Mouse (Mus musculus) forebrain, embryonic 10.5 days (tissue): ENCODE results near the gene Timm17a. TPM values are rescaled to one million over a fixed set of nuclear protein-coding genes. Genes with fewer than 3 reads are reported as not detected.

ENCODE experiments used
- DNase-seq: peaks from one replicate; pipeline ENCODE4 v3.0.0-alpha.2; 2017; ENCODE audit warnings: low spot score; ENCODE audit errors: extremely low spot score
- H3K27ac ChIP-seq: fragments of 300-500 bp; sonication (generic); 2 replicates; pipeline ENCODE4 v1.5.1; 2016; ENCODE audit warnings: mild to moderate bottlenecking
- H3K27me3 ChIP-seq: fragments of 300-500 bp; sonication (generic); 2 replicates; pipeline ENCODE4 v1.6.1; 2016; ENCODE audit warnings: mild to moderate bottlenecking; ENCODE audit not compliant: poor library complexity, severe bottlenecking
- H3K36me3 ChIP-seq: fragments of 300-500 bp; sonication (generic); replicated peaks from 2 replicates; pipeline ENCODE4 v1.6.1; 2016; ENCODE audit warnings: mild to moderate bottlenecking, moderate library complexity
- H3K4me1 ChIP-seq: fragments of 300-500 bp; sonication (generic); 2 replicates; pipeline ENCODE4 v1.6.1; 2016
- H3K4me3 ChIP-seq: fragments of 300-500 bp; sonication (generic); 2 replicates; pipeline ENCODE4 v1.5.1; 2016; ENCODE audit warnings: mild to moderate bottlenecking, moderate library complexity
- H3K9me3 ChIP-seq: fragments of 300-500 bp; sonication (generic); 2 replicates; pipeline ENCODE4 v1.6.1; 2016; ENCODE audit warnings: mild to moderate bottlenecking, moderate library complexity
- WGBS: fragments of 180-500 bp; shearing (Covaris S2); methylation state at CpG from one replicate; pipeline ENCODE4 v1.1.7; 2016; 5-methylcytosine and 5-hydroxymethylcytosine counted together
- polyA plus RNA-seq: library from polyadenylated mRNA; unstranded; fragments of >200 nt; fragmentation: Nextera tagmentation; extraction: Ambion mirVana; gene quantifications from 2 replicates; pipeline ENCODE4 v1.2.1, GENCODE M21; 2016

Timm17a gene
- polyA plus RNA-seq, 1 experiment from 2014 or later, result 197 TPM

GRCm38 (mm10) chr1:135323367-135323901 is 9.9 kb upstream of the Timm17a start:
- Histone ChIP-seq H3K9me3 (no peaks in the 10 kb centered on the region), H3K27ac (no peak overlapping the region), H3K27me3 (peaks cover 13% of the 10 kb centered on the region; the same call in 1 of the 2 replicates), H3K4me1 (peaks cover 16% of the 10 kb centered on the region), H3K36me3 (no peaks in the 10 kb centered on the region), H3K4me3 (no peak overlapping the region)
- 88% methylated on average over 7 of the region's 7 CpGs for WGBS
- DNase-seq, result no peak

DNA sequence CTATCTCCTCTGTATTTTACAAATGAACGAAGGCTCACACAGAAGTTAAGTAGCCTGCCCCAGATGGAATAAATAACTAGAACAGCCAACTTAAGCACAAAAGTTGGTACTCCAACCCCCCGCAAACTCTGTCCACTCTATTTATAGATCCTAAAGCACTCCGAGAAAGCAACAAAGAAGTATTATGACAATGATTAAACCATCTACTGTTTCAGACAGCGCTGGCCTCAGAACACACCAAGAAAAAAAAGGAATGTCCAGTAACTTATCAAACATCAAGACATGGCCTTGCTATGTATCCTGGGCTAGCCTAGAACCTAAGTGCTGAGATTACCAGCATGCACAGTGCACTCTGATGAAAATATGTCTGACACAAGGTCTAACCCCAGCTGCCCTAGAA is 1.4 kb downstream of the Timm17a start:
- WGBS, result 94% methylated on average over 4 of the region's 4 CpGs
- no peak for DNase-seq
- H3K36me3 ChIP-seq, result peaks cover 38% of the 10 kb centered on the region

GRCm38 (mm10) chr1:135311356-135311755 is 2.2 kb downstream of the Timm17a start:
- peaks cover 24% of the 10 kb centered on the region for H3K4me1 ChIP-seq
- no peak overlapping the region for H3K4me3 ChIP-seq
- DNase-seq, result no peak
- peaks cover 47% of the 10 kb centered on the region for H3K36me3 ChIP-seq
- no peak overlapping the region for H3K27ac ChIP-seq
- H3K27me3 ChIP-seq, result no peaks in the 10 kb centered on the region
- no peaks in the 10 kb centered on the region for H3K9me3 ChIP-seq
- 79% methylated on average over 6 of the region's 6 CpGs for WGBS

More for the DNA sequence above, 1.4 kb downstream of the Timm17a start:
- Histone ChIP-seq H3K9me3 (no peaks in the 10 kb centered on the region), H3K27me3 (no peaks in the 10 kb centered on the region), H3K27ac (no peak overlapping the region), H3K4me3 (peak overlapping the region; percentile 94), H3K4me1 (peaks cover 24% of the 10 kb centered on the region)

GRCm38 (mm10) chr1:135290908-135291307 is 22.7 kb downstream of the Timm17a start:
- WGBS, result 88% methylated on average over 5 of the region's 5 CpGs

GRCm38 (mm10) chr1:135286311-135286710 is 27.3 kb downstream of the Timm17a start:
- Histone ChIP-seq H3K4me3 (no peak overlapping the region), H3K36me3 (peaks cover 6% of the 10 kb centered on the region), H3K4me1 (peaks cover 28% of the 10 kb centered on the region), H3K27ac (no peak overlapping the region), H3K27me3 (no peaks in the 10 kb centered on the region), H3K9me3 (no peaks in the 10 kb centered on the region)
- WGBS, result 88% methylated on average over 2 of the region's 2 CpGs
- no peak for DNase-seq

More at GRCm38 (mm10) chr1:135290908-135291307, 22.7 kb downstream of the Timm17a start:
- DNase-seq, result no peak
- H3K4me1 ChIP-seq, result no peaks in the 10 kb centered on the region
- no peak overlapping the region for H3K4me3 ChIP-seq
- no peak overlapping the region for H3K27ac ChIP-seq
- no peaks in the 10 kb centered on the region for H3K9me3 ChIP-seq
- no peaks in the 10 kb centered on the region for H3K27me3 ChIP-seq
- peaks cover 37% of the 10 kb centered on the region for H3K36me3 ChIP-seq

- peak within 1 kb of the TSS; percentile 88 for H3K4me3 ChIP-seq
- H3K27me3 ChIP-seq, result no peaks in the 10 kb centered on the region
- no peaks in the 10 kb centered on the region for H3K9me3 ChIP-seq
- WGBS, result under 1% methylated on average over 39 of the region's 39 CpGs
- peak; percentile 82 for DNase-seq
- H3K27ac ChIP-seq, result peak within 1 kb of the TSS; percentile 95
- H3K4me1 ChIP-seq, result peaks cover 28% of the 10 kb centered on the region
- peaks cover 23% of the 10 kb centered on the region for H3K36me3 ChIP-seq
Observed at GRCm38 (mm10) chr1:135283826-135284291, 29.7 kb downstream of the Timm17a start, which contains the start of gene Rnpep. Rnpep (minus strand) TSS chr1:135284084.

DNA sequence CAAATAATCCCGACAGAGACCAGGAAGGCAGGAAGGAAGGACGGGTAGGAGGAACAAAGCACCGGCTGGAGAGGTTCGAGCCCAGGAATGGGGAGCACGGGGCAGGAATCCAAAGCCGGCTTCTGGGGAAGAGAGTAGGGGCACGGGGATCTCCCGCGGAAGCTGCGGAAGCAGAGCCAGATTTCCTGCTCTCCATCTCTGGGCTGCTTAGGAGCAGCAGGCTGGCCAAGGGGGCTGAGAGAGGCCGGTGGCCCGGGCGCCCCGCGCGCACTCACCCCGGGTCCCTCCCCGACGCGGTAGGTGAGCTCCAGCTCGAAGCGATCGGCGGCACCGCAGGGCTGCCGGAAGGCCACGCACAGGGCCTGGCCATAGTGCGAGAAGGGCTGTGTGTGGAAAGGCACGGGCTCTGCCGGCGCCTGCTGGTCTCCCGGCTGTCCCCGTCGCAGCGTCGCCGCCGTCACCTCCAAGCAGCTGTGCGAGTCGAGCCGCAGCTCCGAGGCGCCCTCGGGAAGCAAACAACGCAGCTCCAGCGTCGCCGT is 30.2 kb downstream of the Timm17a start:
- DNase-seq, result no peak
- H3K4me1 ChIP-seq, result peaks cover 28% of the 10 kb centered on the region
- under 1% methylated on average over 48 of the region's 48 CpGs for WGBS

DNA sequence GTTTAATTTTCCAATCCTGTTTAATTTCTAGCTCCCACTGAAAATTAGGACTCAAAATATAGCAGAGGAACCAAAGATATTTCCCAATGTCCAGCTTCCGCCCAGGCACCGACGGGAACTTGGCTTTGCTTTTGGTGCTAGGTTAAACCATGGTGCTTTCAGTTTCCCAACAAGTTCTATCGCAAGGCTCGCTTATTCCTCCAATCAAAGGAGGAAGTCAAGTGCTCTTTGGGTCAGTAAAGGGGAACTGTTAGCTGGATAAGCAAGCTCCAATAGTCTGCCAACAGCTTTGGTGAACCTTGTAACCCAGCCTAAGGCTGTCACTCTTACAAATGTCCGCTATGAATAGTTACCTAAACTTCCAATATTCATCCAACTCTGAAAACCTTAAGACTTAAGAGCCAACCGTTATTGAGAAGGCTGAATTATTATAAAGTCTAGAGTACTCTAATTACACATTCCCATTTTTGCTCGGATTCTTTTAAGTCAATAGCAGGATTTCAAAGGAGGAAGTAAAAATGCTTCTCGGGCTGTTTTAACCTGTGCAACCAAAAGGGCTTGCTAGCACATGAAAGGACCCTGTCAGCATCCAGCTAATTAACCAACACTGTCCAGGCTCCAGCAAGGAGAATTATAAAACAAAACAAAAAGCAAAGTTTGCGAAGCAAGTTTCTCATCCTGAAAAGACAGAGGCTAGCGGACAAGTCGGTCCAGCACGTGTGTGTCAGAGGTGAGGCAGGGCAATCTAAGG is 30.9 kb downstream of the Timm17a start:
- H3K27me3 ChIP-seq, result no peaks in the 10 kb centered on the region
- 40% methylated on average over 13 of the region's 13 CpGs for WGBS
- peak overlapping the region; percentile 88 for H3K4me3 ChIP-seq
- H3K4me1 ChIP-seq, result peaks cover 28% of the 10 kb centered on the region
- peak overlapping the region; percentile 95 for H3K27ac ChIP-seq
- H3K36me3 ChIP-seq, result peaks cover 35% of the 10 kb centered on the region
- DNase-seq, result no peak
- H3K9me3 ChIP-seq, result no peaks in the 10 kb centered on the region

More for the DNA sequence above, 30.2 kb downstream of the Timm17a start:
- Histone ChIP-seq H3K4me3 (peak overlapping the region; percentile 88), H3K27me3 (no peaks in the 10 kb centered on the region), H3K27ac (peak overlapping the region; percentile 95), H3K9me3 (no peaks in the 10 kb centered on the region), H3K36me3 (peaks cover 28% of the 10 kb centered on the region)

DNA sequence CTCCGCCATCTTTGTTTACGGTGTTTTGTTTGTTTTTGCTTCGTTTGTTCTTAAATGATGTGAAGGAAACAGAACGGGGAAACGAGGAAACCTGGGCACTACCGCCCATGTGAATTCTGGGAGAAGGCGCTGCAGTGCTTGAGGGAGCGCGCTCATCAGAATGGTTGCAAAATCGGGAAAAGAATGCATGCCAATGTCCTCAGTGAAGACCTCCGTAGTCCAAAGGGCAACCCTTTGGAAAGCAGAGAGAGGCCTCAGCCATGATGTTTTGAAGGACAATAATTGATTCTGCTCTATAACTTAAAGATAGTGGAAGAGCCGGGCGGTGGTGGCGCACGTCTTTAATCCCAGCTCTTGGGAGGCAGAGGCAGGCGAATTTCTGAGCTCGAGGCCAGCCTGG is 31.7 kb downstream of the Timm17a start:
- Histone ChIP-seq H3K36me3 (peaks cover 43% of the 10 kb centered on the region), H3K9me3 (no peaks in the 10 kb centered on the region), H3K4me1 (peaks cover 28% of the 10 kb centered on the region), H3K4me3 (no peak overlapping the region), H3K27me3 (no peaks in the 10 kb centered on the region), H3K27ac (no peak overlapping the region)
- DNase-seq, result no peak
- 97% methylated on average over 17 of the region's 17 CpGs for WGBS

DNA sequence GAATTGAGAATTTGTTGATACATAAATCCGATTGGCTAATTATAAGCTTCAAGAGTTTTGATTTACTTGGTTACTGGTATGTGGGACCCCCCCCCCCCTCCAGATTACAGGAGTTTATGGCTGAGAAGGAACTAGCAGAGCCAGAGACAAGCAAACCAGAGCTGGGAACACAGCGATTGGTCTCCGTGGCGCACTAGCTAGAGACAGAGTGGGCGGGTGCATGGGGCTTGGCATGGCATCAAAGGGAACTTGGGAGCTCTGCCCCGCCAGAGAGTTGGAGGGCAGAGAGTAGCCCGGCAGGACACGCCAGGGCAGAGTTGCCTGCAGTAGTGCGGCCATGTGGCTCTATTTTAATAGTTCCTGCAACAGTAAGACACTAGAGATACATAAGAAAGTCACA is 32.9 kb downstream of the Timm17a start:
- no peak for DNase-seq
- Histone ChIP-seq H3K27ac (no peak overlapping the region), H3K4me3 (no peak overlapping the region), H3K27me3 (no peaks in the 10 kb centered on the region), H3K9me3 (no peaks in the 10 kb centered on the region), H3K36me3 (peaks cover 54% of the 10 kb centered on the region), H3K4me1 (peaks cover 28% of the 10 kb centered on the region)
- 87% methylated on average over 9 of the region's 9 CpGs for WGBS

DNA sequence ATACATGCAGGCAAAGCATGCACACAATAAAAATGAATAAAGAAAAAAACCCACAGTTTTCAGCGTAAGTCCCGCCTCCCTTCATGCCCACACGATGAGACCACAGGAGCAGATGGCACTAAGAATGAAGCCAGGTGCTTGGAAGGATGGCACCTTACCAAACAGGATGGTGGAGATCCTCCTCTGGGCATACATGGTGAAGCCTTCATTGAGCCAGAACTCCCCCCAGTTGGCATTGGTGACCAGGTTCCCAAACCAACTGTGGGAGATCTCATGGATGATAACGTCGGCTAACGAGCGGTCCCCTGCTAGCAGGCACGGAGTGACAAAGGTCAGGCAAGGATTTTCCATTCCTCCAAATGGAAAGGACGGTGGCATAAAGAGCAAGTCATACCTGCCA is 42.2 kb downstream of the Timm17a start:
- WGBS, result 90% methylated on average over 9 of the region's 9 CpGs
- Histone ChIP-seq H3K9me3 (no peaks in the 10 kb centered on the region), H3K36me3 (peaks cover 81% of the 10 kb centered on the region), H3K27me3 (no peaks in the 10 kb centered on the region), H3K4me1 (no peaks in the 10 kb centered on the region), H3K27ac (no peak overlapping the region), H3K4me3 (no peak overlapping the region)
- DNase-seq, result no peak

- H3K36me3 ChIP-seq, result peaks cover 94% of the 10 kb centered on the region
- 91% methylated on average over 10 of the region's 10 CpGs for WGBS
- no peak for DNase-seq
- no peaks in the 10 kb centered on the region for H3K4me1 ChIP-seq
- no peak overlapping the region for H3K4me3 ChIP-seq
- no peaks in the 10 kb centered on the region for H3K9me3 ChIP-seq
- no peaks in the 10 kb centered on the region for H3K27me3 ChIP-seq
- no peak overlapping the region for H3K27ac ChIP-seq
Observed at GRCm38 (mm10) chr1:135267663-135268446, 45.7 kb downstream of the Timm17a start.
